Mouse (Mus musculus) small intestine, adult 2 months (tissue): ENCODE data around the gene Nedd9. TPM values are rescaled to one million over a fixed set of nuclear protein-coding genes. Genes with fewer than 3 reads are reported as not detected.

Experiments used
- H3K27ac ChIP-seq: fragments of 200-500 bp; 2 replicates; pipeline ENCODE4 v1.5.1; 2012; ENCODE audit warnings: low read depth, low read length, control low read depth, inconsistent platforms; ENCODE audit not compliant: insufficient read depth
- H3K27me3 ChIP-seq: fragments of 200-500 bp; 2 replicates; pipeline ENCODE4 v1.6.1; 2012; ENCODE audit warnings: mild to moderate bottlenecking, moderate library complexity, low read length, inconsistent platforms; ENCODE audit not compliant: control insufficient read depth, insufficient read depth
- H3K36me3 ChIP-seq: fragments of 200-500 bp; 2 replicates; pipeline ENCODE4 v1.6.1; 2012; ENCODE audit warnings: mild to moderate bottlenecking, low read length, control low read depth, inconsistent platforms; ENCODE audit not compliant: control insufficient read depth, insufficient read depth
- H3K4me1 ChIP-seq: fragments of 200-500 bp; 2 replicates; pipeline ENCODE4 v1.6.1; 2012; ENCODE audit warnings: low read length, inconsistent platforms, mixed read lengths; ENCODE audit not compliant: control insufficient read depth, insufficient read depth, insufficient read length
- H3K4me3 ChIP-seq: fragments of 200-500 bp; 2 replicates; pipeline ENCODE4 v1.5.1; 2012; ENCODE audit warnings: low read depth, mild to moderate bottlenecking, control low read depth, inconsistent platforms, low read length, moderate library complexity
- CTCF ChIP-seq: fragments of 200-500 bp; IDR thresholded peaks from 2 replicates; pipeline ENCODE4 v1.5.1; 2012; ENCODE audit warnings: low read depth, mild to moderate bottlenecking, control low read depth, inconsistent platforms, low read length, moderate library complexity, mixed read lengths; ENCODE audit not compliant: insufficient replicate concordance, insufficient read length; ENCODE audit errors: extremely low read depth
- POLR2A ChIP-seq: fragments of 200-500 bp; IDR thresholded peaks from 2 replicates; pipeline ENCODE4 v1.6.1; 2012; ENCODE audit warnings: low read depth, mild to moderate bottlenecking, control low read depth, inconsistent platforms, low read length, moderate library complexity
- WGBS: fragments of 180-500 bp; shearing (Covaris S2); methylation state at CpG from one replicate; pipeline ENCODE4 v1.1.7; 2018; 5-methylcytosine and 5-hydroxymethylcytosine counted together
- polyA plus RNA-seq: library from polyadenylated mRNA; depleted of rRNA; stranded (reverse); fragments of >200 nt; gene quantifications from 2 replicates; pipeline ENCODE4 v1.2.3, GENCODE M21; 2012

Nedd9 gene
- polyA plus RNA-seq, 1 experiment: 18.1 TPM

DNA sequence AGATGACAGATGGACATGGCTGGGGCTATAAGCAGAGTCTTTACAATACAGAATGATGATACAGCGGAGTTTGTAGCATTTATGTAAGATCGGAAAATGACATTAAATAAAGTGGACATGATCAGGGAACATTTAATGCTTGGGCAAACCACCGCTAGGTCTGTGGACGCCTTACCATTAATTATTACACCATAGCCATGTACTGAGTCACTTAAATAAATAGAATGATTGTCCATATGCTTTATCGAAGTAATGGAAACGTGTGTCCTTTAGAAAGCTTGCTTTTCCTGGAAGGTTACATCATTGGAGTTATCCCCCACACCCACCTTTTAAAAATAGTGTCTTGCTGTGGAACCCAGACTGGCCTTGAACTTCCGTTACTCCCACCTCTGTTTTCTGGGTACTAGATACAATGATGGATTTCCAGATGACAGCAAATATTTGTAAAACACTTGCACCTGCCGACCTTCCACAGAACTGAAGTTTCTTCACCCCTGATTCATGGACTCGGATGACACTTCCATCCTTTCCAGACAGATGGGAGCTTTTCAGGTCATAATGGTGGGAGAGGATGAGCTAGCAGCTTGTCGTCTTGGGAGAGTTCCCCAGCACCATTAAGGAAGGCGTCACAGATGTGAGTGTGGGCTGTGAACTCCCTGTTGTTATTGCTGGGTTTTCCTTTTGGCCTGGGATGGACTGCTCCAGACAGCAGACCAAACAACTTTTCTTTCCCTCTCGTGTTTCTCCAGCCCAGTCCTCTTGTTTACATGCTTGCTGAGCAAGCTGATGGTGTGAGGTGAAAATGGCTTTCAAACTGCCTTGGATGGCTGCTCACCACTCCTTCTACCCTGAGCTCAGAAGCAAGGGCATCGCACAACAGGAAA lies 76.7 kb downstream of the Nedd9 start:
- TF ChIP-seq POLR2A (no peak), CTCF (no peak)
- H3K4me3 ChIP-seq: no peak overlapping the region
- WGBS: 69% methylated on average over 13 of the region's 13 CpGs
- no peaks in the 10 kb centered on the region for H3K36me3 ChIP-seq
- 0 out of 2 replicates have a peak overlapping the region, but pooled peaks have one; percentile 18 for H3K27ac ChIP-seq
- no peaks in the 10 kb centered on the region for H3K27me3 ChIP-seq
- no peaks in the 10 kb centered on the region for H3K4me1 ChIP-seq

DNA sequence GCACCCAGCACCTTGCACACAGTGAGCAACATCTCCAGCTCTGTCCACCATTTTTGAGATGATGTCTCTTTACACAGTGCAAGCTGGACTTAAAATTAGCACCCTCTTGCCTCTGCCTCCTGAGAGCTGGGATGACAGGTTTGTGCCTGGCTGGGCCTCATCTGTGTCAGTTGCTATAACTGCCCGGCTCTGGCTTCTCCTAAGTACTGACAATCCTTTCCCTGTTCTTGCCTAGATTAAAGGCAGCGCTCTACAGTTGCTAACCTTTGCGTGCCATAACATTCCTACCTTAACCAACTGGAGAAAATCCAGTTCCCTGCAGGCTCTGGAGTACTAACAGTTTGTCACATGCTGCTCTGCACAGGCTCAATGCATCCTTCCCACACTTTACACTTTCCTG lies 77.9 kb downstream of the Nedd9 start:
- Histone ChIP-seq H3K27ac (no peak overlapping the region), H3K36me3 (no peaks in the 10 kb centered on the region), H3K4me3 (no peak overlapping the region), H3K4me1 (0 out of 2 replicates have a peak, but pooled peaks cover 2% of the 10 kb centered on the region), H3K27me3 (no peaks in the 10 kb centered on the region)
- no peak for TF ChIP-seq POLR2A
- no peak for TF ChIP-seq CTCF
- 95% methylated on average over 3 of the region's 3 CpGs for WGBS

DNA sequence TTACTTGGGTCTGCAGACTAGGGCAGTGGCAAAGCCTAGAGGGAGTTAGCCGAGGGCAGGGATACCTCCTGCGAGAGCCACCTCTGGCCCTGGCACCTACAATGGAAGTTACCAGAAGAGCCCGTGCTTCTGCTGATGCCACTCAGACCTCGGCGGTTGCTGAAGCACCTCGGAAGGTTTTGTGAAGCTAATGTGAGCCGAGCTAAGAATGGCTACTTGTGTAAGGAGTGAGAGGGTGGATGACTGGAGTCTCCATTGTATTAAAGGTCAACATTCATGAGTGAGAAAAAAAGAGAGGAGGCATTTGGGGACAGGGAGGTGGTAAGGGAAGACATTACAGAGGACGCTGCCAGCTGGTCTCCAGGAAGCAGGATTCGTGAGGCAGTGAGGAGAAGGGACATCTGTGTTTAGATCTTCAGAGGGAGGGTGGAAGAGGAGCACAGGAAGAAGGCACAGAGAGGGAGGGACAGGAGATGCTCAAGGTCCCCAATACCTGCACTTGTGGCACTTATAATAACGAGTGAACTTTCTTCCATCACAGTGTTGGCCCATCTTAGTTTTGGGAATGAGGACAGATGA lies 78.7 kb downstream of the Nedd9 start:
- TF ChIP-seq CTCF: no peak
- TF ChIP-seq POLR2A: no peak
- Histone ChIP-seq H3K27me3 (no peaks in the 10 kb centered on the region), H3K4me3 (no peak overlapping the region), H3K27ac (no peak overlapping the region), H3K4me1 (peaks cover 5% of the 10 kb centered on the region; the same call in 1 of the 2 replicates), H3K36me3 (no peaks in the 10 kb centered on the region)
- WGBS: 92% methylated on average over 10 of the region's 10 CpGs

DNA sequence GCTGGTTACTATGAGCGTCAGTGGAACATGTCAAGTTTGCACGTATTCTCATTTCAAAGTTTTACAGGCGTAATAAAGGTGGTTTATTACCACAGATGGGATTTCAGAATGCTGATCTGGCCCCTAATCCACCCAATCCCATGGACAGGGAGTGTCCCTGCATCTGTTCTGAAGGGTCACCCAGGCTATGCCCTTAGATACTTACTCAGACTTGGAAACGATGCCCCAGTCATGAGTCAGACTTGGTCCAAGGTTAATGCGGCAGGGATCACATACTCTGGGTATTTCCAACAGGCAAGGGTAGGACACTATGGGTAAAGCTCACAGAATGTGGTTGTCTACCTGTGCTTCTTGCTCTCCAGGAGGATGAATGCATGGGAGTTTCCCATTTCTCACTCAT lies 82.2 kb downstream of the Nedd9 start:
- Histone ChIP-seq H3K36me3 (no peaks in the 10 kb centered on the region), H3K27ac (peak overlapping the region; percentile 74), H3K4me1 (peaks cover 16% of the 10 kb centered on the region; the same call in 1 of the 2 replicates), H3K27me3 (no peaks in the 10 kb centered on the region), H3K4me3 (no peak overlapping the region)
- TF ChIP-seq POLR2A: no peak
- no peak for TF ChIP-seq CTCF
- WGBS: 49% methylated on average over 5 of the region's 5 CpGs

DNA sequence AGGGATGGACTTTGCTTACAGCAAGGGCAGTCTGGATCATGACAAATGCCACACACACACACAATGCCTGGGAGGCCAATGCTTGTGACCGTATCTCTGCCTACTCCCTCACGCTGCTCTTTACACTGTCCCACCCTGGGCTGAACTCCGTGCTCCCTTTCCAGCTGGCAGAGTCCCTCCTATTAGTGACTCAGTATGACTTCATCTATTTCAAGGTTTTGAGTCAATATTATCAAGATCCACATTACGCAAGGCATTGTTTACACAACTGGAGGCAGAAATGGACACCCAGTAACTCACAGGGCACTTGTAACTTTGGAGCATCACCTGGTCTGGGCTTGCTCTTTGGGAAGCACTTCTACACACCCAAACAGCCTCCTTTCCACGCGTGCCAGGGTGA lies 83.3 kb downstream of the Nedd9 start:
- 23% methylated on average over 6 of the region's 6 CpGs for WGBS
- Histone ChIP-seq H3K36me3 (no peaks in the 10 kb centered on the region), H3K27ac (peak overlapping the region; percentile 41), H3K4me1 (peaks cover 17% of the 10 kb centered on the region; the same call in 1 of the 2 replicates), H3K4me3 (no peak overlapping the region), H3K27me3 (no peaks in the 10 kb centered on the region)
- no peak for TF ChIP-seq CTCF
- TF ChIP-seq POLR2A: no peak

DNA sequence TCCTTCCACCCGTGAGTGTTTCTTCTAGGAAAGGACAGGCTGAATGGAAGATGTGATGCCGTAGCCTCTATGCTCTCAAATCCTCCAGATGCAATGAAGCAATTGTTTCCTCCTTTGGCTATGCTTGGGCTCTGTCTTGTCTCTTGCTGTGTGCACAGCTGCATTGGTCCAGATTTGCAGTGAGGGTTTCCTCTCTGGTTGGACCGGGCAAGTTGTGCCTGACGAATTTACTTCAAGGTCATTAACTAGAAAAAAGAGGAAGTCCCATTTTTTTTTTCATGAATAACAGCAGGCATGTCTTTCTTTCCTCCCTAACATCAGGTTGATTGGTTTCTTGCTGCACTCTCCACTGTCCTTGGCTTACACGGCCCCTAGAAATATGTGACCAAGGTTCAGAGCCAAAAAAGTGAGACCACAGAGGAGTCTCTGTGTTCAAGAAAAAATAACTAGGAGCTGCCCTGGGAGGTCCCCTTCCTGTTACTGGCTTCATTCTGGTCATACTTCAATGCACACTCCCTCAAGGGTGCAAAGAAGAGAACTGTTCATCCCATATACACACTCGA lies 84.6 kb downstream of the Nedd9 start:
- peaks cover 17% of the 10 kb centered on the region; the same call in 1 of the 2 replicates for H3K4me1 ChIP-seq
- TF ChIP-seq POLR2A (no peak), CTCF (no peak)
- H3K4me3 ChIP-seq: no peak overlapping the region
- H3K27me3 ChIP-seq: no peaks in the 10 kb centered on the region
- H3K27ac ChIP-seq: no peak overlapping the region
- 35% methylated on average over 6 of the region's 6 CpGs for WGBS
- H3K36me3 ChIP-seq: no peaks in the 10 kb centered on the region

DNA sequence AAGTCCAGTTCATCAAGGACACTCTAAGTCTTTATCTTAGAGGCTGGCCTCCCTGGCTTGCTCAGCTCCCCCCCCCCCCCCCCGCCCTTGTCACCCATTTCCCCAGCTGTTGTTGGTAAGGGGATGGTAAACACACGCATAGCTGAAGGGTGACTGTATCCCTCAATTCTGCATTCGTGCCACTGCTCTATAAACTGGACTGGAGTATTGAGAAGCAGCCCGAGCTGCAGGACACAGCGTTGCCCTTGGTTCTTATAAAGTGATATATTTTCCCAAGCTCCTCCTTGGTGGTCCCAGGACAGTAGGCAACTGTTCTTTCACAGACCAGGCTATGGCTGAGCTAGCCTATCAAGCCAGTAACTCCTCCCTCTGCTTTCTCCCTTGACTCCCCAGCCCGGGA lies 85.4 kb downstream of the Nedd9 start:
- 63% methylated on average over 6 of the region's 6 CpGs for WGBS
- H3K4me1 ChIP-seq: peaks cover 17% of the 10 kb centered on the region; the same call in 1 of the 2 replicates
- H3K4me3 ChIP-seq: no peak overlapping the region
- H3K27ac ChIP-seq: peak overlapping the region; percentile 4; the same call in 1 of the 2 replicates
- no peaks in the 10 kb centered on the region for H3K36me3 ChIP-seq
- TF ChIP-seq POLR2A: no peak
- TF ChIP-seq CTCF: no peak
- no peaks in the 10 kb centered on the region for H3K27me3 ChIP-seq
